Mouse (Mus musculus) stomach, embryonic 16.5 days (tissue): ENCODE data around the gene Vars. TPM values are rescaled to one million over a fixed set of nuclear protein-coding genes. Genes with fewer than 3 reads are reported as not detected.
"Not testable (repeated sequence)": the region's sequence is repeated elsewhere in the genome, so short reads cannot be mapped to it uniquely, and the experiment has no call there.

Experiments used
- ATAC-seq: fragments of 200-750 bp; cut with Nextera tagmentation; 2 replicates; pipeline ENCODE4 v1.8.0; 2017; ENCODE audit warnings: moderate number of reproducible peaks, moderate TSS enrichment; ENCODE audit not compliant: insufficient read depth, low FRiP score
- H3K27ac ChIP-seq: fragments of 300-500 bp; sonication (generic); 2 replicates; pipeline ENCODE4 v1.5.1; 2014; ENCODE audit warnings: low read length
- H3K27me3 ChIP-seq: fragments of 300-500 bp; sonication (generic); 2 replicates; pipeline ENCODE4 v1.6.1; 2014; ENCODE audit warnings: low read length, control low read depth, mixed read lengths; ENCODE audit not compliant: control insufficient read depth, insufficient read depth
- H3K36me3 ChIP-seq: fragments of 300-500 bp; sonication (generic); 2 replicates; pipeline ENCODE4 v1.6.1; 2014; ENCODE audit warnings: low read length; ENCODE audit not compliant: control insufficient read depth, insufficient read depth
- H3K4me1 ChIP-seq: fragments of 300-500 bp; sonication (generic); 2 replicates; pipeline ENCODE4 v1.6.1; 2014; ENCODE audit warnings: low read length, control low read depth, mixed read lengths; ENCODE audit not compliant: control insufficient read depth, insufficient read depth
- H3K4me2 ChIP-seq: fragments of 300-500 bp; sonication (generic); 2 replicates; pipeline ENCODE4 v1.6.1; 2014; ENCODE audit warnings: low read depth, low read length, mixed read lengths
- H3K4me3 ChIP-seq: fragments of 300-500 bp; sonication (generic); replicated peaks from 2 replicates; pipeline ENCODE4 v1.5.1; 2014; ENCODE audit warnings: mild to moderate bottlenecking, low read length
- H3K9ac ChIP-seq: fragments of 300-500 bp; sonication (generic); 2 replicates; pipeline ENCODE4 v1.6.1; 2014; ENCODE audit warnings: low read length
- H3K9me3 ChIP-seq: fragments of 300-500 bp; sonication (generic); replicated peaks from 2 replicates; pipeline ENCODE4 v1.6.1; 2016; ENCODE audit warnings: low read length, control low read depth; ENCODE audit not compliant: control insufficient read depth
- WGBS: fragments of 180-500 bp; shearing (Covaris S2); extraction: QIAGEN DNeasy Blood & Tissue Kit; methylation state at CpG from one replicate; pipeline ENCODE4 v1.1.7; 2014; 5-methylcytosine and 5-hydroxymethylcytosine counted together
- polyA plus RNA-seq: library from polyadenylated mRNA; unstranded; fragments of >200 nt; fragmentation: Nextera tagmentation; extraction: Ambion mirVana; gene quantifications from 2 replicates; pipeline ENCODE4 v1.2.1, GENCODE M21; 2015

The Vars gene
- polyA plus RNA-seq, 1 experiment from 2014 or later, result 82.1 TPM

GRCm38 (mm10) chr17:34957291-34957690 is 43.5 kb upstream of the Vars start:
- Histone ChIP-seq H3K4me3 (peak overlapping the region; percentile 11; the same call in 1 of the 2 replicates), H3K4me2 (peak overlapping the region; percentile 19; the same call in 1 of the 2 replicates), H3K4me1 (peaks cover 15% of the 10 kb centered on the region)
- not testable (repeated sequence) for H3K27me3 ChIP-seq, ATAC-seq, H3K9me3 ChIP-seq, H3K27ac ChIP-seq, H3K9ac ChIP-seq, H3K36me3 ChIP-seq
- 13% methylated on average over 29 of the region's 40 CpGs for WGBS

- not testable (repeated sequence) for H3K36me3 ChIP-seq, H3K4me2 ChIP-seq, H3K27me3 ChIP-seq, ATAC-seq, H3K9ac ChIP-seq, H3K4me3 ChIP-seq, H3K27ac ChIP-seq, H3K9me3 ChIP-seq
- 31% methylated on average over 27 of the region's 40 CpGs for WGBS
- H3K4me1 ChIP-seq, result peaks cover 17% of the 10 kb centered on the region
These were observed 42.8 kb upstream of the Vars start for GRCm38 (mm10) chr17:34957966-34958365.

DNA sequence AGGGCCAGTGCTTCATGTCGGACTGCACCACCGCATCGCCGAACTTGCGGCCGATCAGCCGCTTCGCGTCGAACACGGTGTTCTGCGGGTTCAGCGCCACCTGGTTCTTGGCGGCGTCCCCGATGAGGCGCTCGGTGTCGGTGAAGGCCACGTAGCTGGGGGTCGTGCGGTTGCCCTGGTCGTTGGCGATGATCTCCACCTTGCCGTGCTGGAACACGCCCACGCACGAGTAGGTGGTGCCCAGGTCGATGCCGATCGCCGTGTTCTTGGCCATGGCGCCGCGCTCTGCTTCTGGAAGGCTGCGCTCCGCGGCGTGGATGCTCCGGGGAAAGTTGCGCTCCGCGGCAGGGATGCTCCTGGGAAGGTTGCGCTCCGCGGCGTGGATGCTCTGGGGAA is 42.1 kb upstream of the Vars start:
- under 1% methylated on average over 25 of the region's 47 CpGs for WGBS
- not testable (repeated sequence) for H3K27me3 ChIP-seq, ATAC-seq, H3K27ac ChIP-seq, H3K36me3 ChIP-seq, H3K9ac ChIP-seq, H3K9me3 ChIP-seq
- Histone ChIP-seq H3K4me2 (peak overlapping the region; percentile 48), H3K4me1 (peaks cover 17% of the 10 kb centered on the region), H3K4me3 (peak overlapping the region; percentile 62)

DNA sequence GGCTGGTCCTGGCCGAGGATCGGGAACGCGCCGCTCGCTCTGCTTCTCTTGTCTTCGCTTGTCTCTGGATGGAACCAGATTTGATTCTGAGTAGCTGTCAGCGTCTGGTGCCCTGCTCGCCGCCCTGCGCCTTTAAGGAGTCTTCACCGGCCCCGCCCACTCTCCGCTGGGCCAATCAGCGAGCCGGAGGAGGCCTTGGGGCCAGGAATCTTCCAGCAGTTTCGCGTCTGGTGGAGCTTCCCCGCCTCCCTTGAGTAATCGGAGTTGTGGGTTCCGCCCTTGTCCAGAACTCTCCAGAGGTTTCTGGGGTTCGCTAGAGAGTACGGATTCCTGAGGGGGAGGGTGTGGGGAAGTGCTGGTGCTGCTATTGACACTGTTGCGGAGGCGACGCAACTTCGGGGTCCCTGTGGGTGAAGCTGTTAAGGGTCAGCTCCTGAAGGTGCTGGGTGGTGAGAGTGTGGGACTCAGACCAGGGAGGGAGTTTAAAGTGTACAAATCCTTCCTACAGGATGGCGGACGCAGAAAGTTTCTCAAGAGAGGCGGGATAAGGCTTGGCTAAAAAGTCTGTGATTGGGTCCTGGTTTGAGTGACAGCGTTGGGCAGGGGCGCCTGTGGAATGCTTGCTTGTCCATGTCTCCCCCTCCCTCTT is 41.5 kb upstream of the Vars start, which contains the start of gene Hspa1b:
Gene Hspa1b (minus strand): TSS at position 109 of the 649 bp plus-strand sequence.
- H3K4me3 ChIP-seq, result peak within 1 kb of the TSS; percentile 62
- WGBS, result 0% methylated on average over 25 of the region's 32 CpGs
- H3K4me1 ChIP-seq, result peaks cover 17% of the 10 kb centered on the region
- H3K9ac ChIP-seq, result peak within 1 kb of the TSS; percentile 78
- H3K27ac ChIP-seq, result peak within 1 kb of the TSS; percentile 99
- ATAC-seq, result peak; percentile 95
- not testable (repeated sequence) for H3K36me3 ChIP-seq, H3K27me3 ChIP-seq, H3K9me3 ChIP-seq
- H3K4me2 ChIP-seq, result peak within 1 kb of the TSS; percentile 66

GRCm38 (mm10) chr17:34959881-34960515 is 40.8 kb upstream of the Vars start:
- WGBS, result 13% methylated on average over 12 of the region's 12 CpGs
- no peak; the same call in 1 of the 2 replicates for ATAC-seq
- no peaks in the 10 kb centered on the region for H3K36me3 ChIP-seq

DNA sequence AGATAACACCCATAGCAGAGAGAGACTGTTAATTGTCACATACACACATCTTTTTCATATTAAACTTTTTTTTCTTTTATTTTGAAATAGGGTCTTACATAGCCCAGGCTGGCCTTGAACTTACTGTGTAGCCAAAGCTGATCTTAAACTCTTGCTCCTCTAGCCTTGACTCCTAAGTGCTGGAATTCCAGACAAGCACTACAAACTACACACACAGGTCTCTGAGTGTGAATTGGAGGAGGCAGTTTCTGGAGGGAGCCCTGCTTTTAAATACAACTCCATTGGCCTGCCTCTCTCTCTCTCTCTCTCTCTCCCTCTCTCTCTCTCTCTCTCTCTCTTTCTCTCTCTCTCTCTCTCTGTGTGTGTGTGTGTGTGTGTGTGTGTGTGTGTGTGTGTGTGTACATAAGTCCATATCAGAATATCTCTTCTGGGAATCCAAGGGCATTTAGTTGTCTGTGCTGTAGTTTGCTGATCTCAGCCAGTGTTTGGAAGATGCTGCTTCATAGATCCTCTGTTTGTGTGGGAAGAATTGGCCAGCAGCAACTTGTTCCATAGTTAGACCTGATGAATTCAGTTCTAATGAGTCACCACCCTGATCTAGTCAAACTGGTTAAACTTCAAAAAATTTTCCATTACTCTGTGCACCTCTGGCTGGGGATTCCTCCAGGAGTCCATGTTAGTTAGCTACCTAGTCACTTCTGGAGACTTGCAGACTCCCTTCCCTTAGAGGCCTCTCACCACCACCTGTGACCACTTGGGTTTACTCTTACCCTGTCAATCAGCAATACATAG is 39.9 kb upstream of the Vars start:
- ATAC-seq, result no peak
- H3K4me1 ChIP-seq, result peaks cover 24% of the 10 kb centered on the region
- no peaks in the 10 kb centered on the region for H3K36me3 ChIP-seq
- no peaks in the 10 kb centered on the region for H3K27me3 ChIP-seq
- no peak overlapping the region for H3K4me3 ChIP-seq
- H3K9ac ChIP-seq, result no peak overlapping the region
- no peaks in the 10 kb centered on the region for H3K9me3 ChIP-seq
- H3K4me2 ChIP-seq, result no peak overlapping the region
- H3K27ac ChIP-seq, result peak overlapping the region; percentile 99

More at GRCm38 (mm10) chr17:34959881-34960515, 40.8 kb upstream of the Vars start:
- Histone ChIP-seq H3K27me3 (0 out of 2 replicates have a peak, but pooled peaks cover 3% of the 10 kb centered on the region), H3K4me2 (peak overlapping the region; percentile 66), H3K9ac (peak overlapping the region; percentile 78), H3K9me3 (no peaks in the 10 kb centered on the region), H3K4me1 (peaks cover 21% of the 10 kb centered on the region), H3K27ac (peak overlapping the region; percentile 99), H3K4me3 (peak overlapping the region; percentile 62)

GRCm38 (mm10) chr17:34962125-34962524 is 38.7 kb upstream of the Vars start:
- 23% methylated on average over 3 of the region's 3 CpGs for WGBS
- no peak overlapping the region; the same call in 1 of the 2 replicates for H3K9ac ChIP-seq
- no peak; the same call in 1 of the 2 replicates for ATAC-seq
- H3K36me3 ChIP-seq, result no peaks in the 10 kb centered on the region
- H3K4me2 ChIP-seq, result no peak overlapping the region
- H3K27me3 ChIP-seq, result no peaks in the 10 kb centered on the region
- no peak overlapping the region for H3K4me3 ChIP-seq
- no peaks in the 10 kb centered on the region for H3K9me3 ChIP-seq
- peaks cover 24% of the 10 kb centered on the region for H3K4me1 ChIP-seq
- peak overlapping the region; percentile 99 for H3K27ac ChIP-seq

GRCm38 (mm10) chr17:34962841-34963240 is 37.9 kb upstream of the Vars start:
- Histone ChIP-seq H3K27me3 (peaks cover 4% of the 10 kb centered on the region; the same call in 1 of the 2 replicates), H3K4me1 (peaks cover 24% of the 10 kb centered on the region), H3K4me2 (no peak overlapping the region), H3K9me3 (no peaks in the 10 kb centered on the region), H3K36me3 (no peaks in the 10 kb centered on the region), H3K4me3 (no peak overlapping the region), H3K27ac (peak overlapping the region; percentile 6; the same call in 1 of the 2 replicates), H3K9ac (no peak overlapping the region)
- ATAC-seq, result no peak
- 60% methylated on average over 1 of the region's 1 CpGs for WGBS
